Mouse (Mus musculus) brain, adult 10 weeks (tissue): Measurements from ENCODE around the gene Hsdl2. TPM values are rescaled to one million over a fixed set of nuclear protein-coding genes. Genes with fewer than 3 reads are reported as not detected.

Source experiments
- polyA plus RNA-seq: library from polyadenylated mRNA; stranded (reverse); fragments of 350-450 nt; fragmentation: Illumina TruSeq; extraction: RNeasy Lipid Tissue Mini Kit (QIAGEN cat#74804); gene quantifications from one replicate; pipeline ENCODE4 v1.2.3, GENCODE M21; 2015; ENCODE audit warnings: low read depth, low replicate concordance

Gene Hsdl2
- polyA plus RNA-seq = 40.5 TPM

DNA sequence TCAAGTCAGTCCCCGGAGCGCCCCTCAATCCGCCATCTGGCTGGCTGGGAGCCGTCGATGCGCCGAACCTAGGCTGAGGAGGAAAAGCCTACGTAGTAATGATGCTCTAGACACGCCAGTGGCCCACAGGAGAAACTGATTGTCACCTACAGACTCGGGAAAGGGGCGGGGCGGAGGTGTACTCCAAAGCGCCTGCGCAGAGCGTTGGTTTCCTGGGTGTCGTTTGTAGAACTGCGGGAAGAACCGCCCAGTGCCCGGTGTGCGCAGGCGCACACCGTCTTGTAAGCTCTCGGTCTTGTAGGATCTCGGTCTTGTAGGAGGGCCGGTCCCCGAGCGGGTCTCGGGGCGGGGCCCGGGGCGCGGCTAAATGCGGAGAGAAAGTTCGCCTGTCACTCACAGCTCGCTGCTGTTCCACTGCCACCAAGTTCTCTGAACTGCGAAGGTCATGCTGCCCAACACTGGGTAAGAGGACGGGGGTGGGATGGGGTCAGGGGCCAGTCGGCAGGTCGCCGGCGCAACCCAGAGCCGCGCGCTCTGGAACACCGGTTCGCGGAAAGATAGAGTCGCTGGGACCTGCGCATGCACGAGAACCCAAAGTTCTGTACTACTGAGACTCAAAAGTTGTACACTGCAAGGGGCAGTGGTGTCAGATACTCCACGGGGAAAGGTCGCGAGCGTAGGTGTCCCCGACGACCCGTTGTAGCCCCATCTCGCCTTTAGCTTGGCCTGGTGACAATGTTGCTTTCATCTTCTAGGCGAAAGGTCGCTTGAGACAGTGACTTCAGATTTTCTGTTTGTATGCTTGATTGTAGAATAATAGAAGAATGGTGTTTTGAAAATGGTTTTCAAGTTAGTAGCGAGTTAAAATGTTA, at the start of gene Hsdl2:
Gene Hsdl2 (plus strand): TSS at position 250 of the 872 bp plus-strand sequence.

GRCm38 (mm10) chr4:59549175-59549976, 32.0 kb upstream of the Hsdl2 start, which contains the start of gene Ptbp3:
TSS of gene Ptbp3 (minus strand) at chr4:59549364.

DNA sequence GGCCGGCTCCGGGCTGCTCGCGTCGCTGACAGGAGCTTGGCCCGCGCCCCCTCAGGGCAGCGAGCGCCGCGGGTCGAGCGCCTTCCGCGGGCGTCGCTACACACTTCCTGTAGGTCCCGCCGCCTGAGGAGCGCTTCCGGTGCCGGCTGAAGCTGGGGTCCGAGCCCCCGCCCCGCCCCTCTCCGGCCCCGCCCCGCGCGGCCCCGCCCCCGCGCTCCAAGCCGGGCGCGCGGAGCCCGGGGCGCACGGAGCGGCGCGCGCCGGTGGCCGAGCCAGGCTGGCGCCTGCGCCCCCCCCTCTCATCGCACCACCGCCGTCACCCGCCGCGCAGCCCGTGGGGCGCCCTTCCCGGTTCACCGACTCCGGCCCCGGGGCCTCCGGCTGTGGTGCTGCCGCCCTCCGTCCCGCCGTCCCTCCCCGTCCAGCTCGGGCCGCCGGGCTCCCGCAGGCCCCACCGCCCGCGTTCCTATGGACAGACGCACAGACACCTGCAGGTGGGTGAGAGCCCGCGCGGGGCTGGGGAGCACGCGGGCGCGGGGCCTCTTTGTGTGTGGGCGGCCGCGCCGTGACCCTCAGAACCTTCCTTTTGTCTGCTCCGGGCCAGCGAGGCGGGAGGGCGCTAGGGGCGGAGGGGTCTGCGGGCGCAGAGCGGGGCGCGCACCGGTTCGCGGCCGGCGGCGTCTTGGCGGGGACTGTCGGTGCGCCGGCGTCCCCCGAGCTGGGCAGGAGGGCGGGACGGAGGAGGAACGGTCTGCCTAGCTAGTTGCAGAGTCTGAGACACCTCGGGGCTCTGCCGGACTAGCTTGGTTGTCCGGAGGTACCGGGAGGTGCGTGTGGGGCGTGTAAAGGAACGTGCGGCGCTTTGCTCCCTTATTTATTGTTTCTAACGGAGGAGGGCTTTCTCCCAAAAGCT, 44.9 kb downstream of the Hsdl2 start, which contains the start of gene E130308A19Rik:
Gene E130308A19Rik (plus strand): TSS at position 214 of the 913 bp plus-strand sequence.

Other genes with a start within 250 kb of the Hsdl2 start
- 8.8 TPM for gene Susd1, start 142.9 kb upstream of the Hsdl2 start, polyA plus RNA-seq
- 12.7 TPM for gene Ptbp3, start 32.2 kb upstream of the Hsdl2 start, polyA plus RNA-seq
- gene E130308A19Rik, start 44.6 kb downstream of the Hsdl2 start, polyA plus RNA-seq = 7.1 TPM
- gene Inip, start 220.0 kb downstream of the Hsdl2 start, polyA plus RNA-seq = 29.2 TPM
- gene Snx30, start 224.3 kb downstream of the Hsdl2 start, polyA plus RNA-seq = 17.8 TPM